Mouse (Mus musculus) stomach, postnatal 0 days (tissue): ENCODE data around the gene Mau2. TPM values are rescaled to one million over a fixed set of nuclear protein-coding genes. Genes with fewer than 3 reads are reported as not detected.
"Not testable (repeated sequence)": the region's sequence is repeated elsewhere in the genome, so short reads cannot be mapped to it uniquely, and the experiment has no call there.

ENCODE experiments used
- ATAC-seq: fragments of 200-750 bp; cut with Nextera tagmentation; 2 replicates; pipeline ENCODE4 v1.8.0; 2017; ENCODE audit not compliant: low FRiP score, low TSS enrichment
- DNase-seq: peaks from one replicate; pipeline ENCODE4 v3.0.0-alpha.2; 2016; ENCODE audit warnings: low spot score
- H3K27ac ChIP-seq: fragments of 300-500 bp; sonication (generic); replicated peaks from 2 replicates; pipeline ENCODE4 v1.5.1; 2014; ENCODE audit warnings: mild to moderate bottlenecking, control low read depth
- H3K27me3 ChIP-seq: fragments of 300-500 bp; sonication (generic); 2 replicates; pipeline ENCODE4 v1.6.1; 2014; ENCODE audit warnings: low read length; ENCODE audit not compliant: control insufficient read depth, insufficient read depth
- H3K36me3 ChIP-seq: fragments of 300-500 bp; sonication (generic); 2 replicates; pipeline ENCODE4 v1.6.1; 2014; ENCODE audit warnings: low read length, mixed read lengths; ENCODE audit not compliant: control insufficient read depth, insufficient read depth
- H3K4me1 ChIP-seq: fragments of 300-500 bp; sonication (generic); replicated peaks from 2 replicates; pipeline ENCODE4 v1.6.1; 2014; ENCODE audit warnings: antibody characterized with exemption; ENCODE audit not compliant: control insufficient read depth, insufficient read depth
- H3K4me2 ChIP-seq: fragments of 300-500 bp; sonication (generic); replicated peaks from 2 replicates; pipeline ENCODE4 v1.6.1; 2014; ENCODE audit warnings: low read depth, mild to moderate bottlenecking, control low read depth, moderate library complexity
- H3K4me3 ChIP-seq: fragments of 300-500 bp; sonication (generic); 2 replicates; pipeline ENCODE4 v1.5.1; 2014; ENCODE audit warnings: low read depth, low read length, control low read depth
- H3K9ac ChIP-seq: fragments of 300-500 bp; sonication (generic); 2 replicates; pipeline ENCODE4 v1.6.1; 2014; ENCODE audit warnings: mild to moderate bottlenecking, low read length, control low read depth, mixed read lengths
- H3K9me3 ChIP-seq: fragments of 300-500 bp; sonication (generic); 2 replicates; pipeline ENCODE4 v1.6.1; 2016; ENCODE audit warnings: low read length; ENCODE audit not compliant: control insufficient read depth
- CTCF ChIP-seq: IDR thresholded peaks from 2 replicates; pipeline ENCODE4 v1.5.1; 2016; ENCODE audit warnings: antibody characterized with exemption, low read depth, mild to moderate bottlenecking, moderate library complexity
- EP300 ChIP-seq: optimal IDR thresholded peaks from 2 replicates; pipeline ENCODE3; 2016; ENCODE audit warnings: antibody characterized with exemption
- WGBS: fragments of 180-500 bp; shearing (Covaris S2); extraction: QIAGEN DNeasy Blood & Tissue Kit; methylation state at CpG from one replicate; pipeline ENCODE4 v1.1.7; 2014; 5-methylcytosine and 5-hydroxymethylcytosine counted together
- polyA plus RNA-seq: library from polyadenylated mRNA; unstranded; fragments of >200 nt; fragmentation: Nextera tagmentation; extraction: Ambion mirVana; gene quantifications from 2 replicates; pipeline ENCODE4 v1.2.1, GENCODE M21; 2015

Gene Mau2
- polyA plus RNA-seq, 1 experiment from 2014 or later, result 22.4 TPM

DNA sequence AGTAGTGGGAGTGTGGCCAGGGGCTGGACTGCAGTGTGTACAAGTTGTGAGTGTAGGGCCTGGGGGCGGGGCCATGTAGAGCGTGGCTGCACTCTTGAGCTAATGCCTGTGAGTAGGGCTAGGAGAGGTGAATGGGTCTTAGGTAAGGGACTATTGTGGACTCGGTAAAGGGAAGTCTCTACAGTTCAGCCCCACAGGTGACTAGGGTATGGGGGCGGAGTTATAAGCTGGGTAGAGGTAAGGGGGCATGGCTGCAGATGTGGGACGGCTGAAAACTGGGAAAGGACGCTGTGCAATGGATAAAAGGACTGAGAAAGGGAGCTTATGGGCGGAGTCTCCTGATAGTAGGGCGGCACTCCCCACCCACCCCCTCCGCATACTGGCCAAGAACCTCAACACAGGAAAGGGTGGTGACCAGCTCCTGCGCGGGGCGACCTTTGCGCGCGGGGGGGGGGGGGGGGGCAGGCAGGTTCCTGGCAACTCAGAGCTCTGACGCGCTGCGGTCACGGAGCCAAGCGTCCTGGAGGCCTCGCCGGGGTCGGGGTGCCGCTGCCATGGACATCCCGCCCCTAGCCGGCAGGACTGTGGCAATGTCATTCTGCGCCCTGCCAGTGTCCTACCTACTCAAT is 30.0 kb upstream of the Mau2 start, which contains the start of gene Tm6sf2:
Gene Tm6sf2, plus strand, starts transcription at position 484 of the 629 bp plus-strand sequence.
- Histone ChIP-seq H3K27me3 (no peaks in the 10 kb centered on the region), H3K4me1 (peaks cover 7% of the 10 kb centered on the region), H3K36me3 (0 out of 2 replicates have a peak, but pooled peaks cover 4% of the 10 kb centered on the region), H3K4me3 (peak within 1 kb of the TSS; percentile 17; the same call in 1 of the 2 replicates), H3K4me2 (peak within 1 kb of the TSS; percentile 54), H3K9ac (0 out of 2 replicates have a peak within 1 kb of the TSS, but pooled peaks have one; percentile 31), H3K9me3 (no peaks in the 10 kb centered on the region), H3K27ac (no peak within 1 kb of the TSS)
- TF ChIP-seq EP300, result no peak
- no peak for TF ChIP-seq CTCF
- DNase-seq, result peak; percentile 82
- ATAC-seq, result peak; percentile 86
- WGBS, result 11% methylated on average over 21 of the region's 27 CpGs

DNA sequence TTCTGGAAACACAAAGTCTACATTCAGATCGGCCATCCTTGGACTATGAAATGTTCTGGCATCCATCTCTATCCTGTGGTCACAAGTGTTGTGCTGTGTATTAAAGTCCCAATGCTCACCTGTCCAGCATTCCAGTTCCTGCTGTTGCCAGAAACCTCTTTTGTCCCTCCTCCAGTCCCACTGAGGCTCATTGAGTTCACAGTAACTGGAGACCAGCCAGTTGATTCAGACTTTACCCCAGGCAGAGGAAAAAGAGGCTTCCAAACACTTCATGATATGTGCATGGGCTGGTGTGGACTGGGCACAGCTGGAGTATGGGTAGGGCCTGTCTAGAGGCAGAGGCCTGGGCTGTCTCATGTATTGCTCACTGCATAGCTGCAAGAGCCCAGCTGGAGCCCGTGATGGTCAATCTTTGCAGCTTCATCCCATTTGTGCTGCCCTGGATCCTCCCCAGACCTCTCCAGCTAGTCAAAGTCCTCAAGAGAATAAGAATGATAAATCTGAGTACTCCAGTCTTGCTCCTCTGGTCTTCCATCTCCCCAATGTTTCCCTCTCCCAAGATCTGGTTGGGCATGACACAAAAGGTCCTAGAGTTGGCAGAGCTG is 29.4 kb upstream of the Mau2 start:
- 67% methylated on average over 2 of the region's 2 CpGs for WGBS
- DNase-seq (no peak), ATAC-seq (peak; percentile 21; the same call in 1 of the 2 replicates)
- no peak overlapping the region for H3K9ac ChIP-seq
- H3K36me3 ChIP-seq, result peaks cover 6% of the 10 kb centered on the region; the same call in 1 of the 2 replicates
- H3K4me3 ChIP-seq, result no peak overlapping the region
- H3K27me3 ChIP-seq, result no peaks in the 10 kb centered on the region
- no peak for TF ChIP-seq CTCF
- TF ChIP-seq EP300, result no peak
- peak overlapping the region; percentile 54; the same call in 1 of the 2 replicates for H3K4me2 ChIP-seq
- H3K4me1 ChIP-seq, result peaks cover 7% of the 10 kb centered on the region
- no peak overlapping the region for H3K27ac ChIP-seq
- H3K9me3 ChIP-seq, result no peaks in the 10 kb centered on the region

DNA sequence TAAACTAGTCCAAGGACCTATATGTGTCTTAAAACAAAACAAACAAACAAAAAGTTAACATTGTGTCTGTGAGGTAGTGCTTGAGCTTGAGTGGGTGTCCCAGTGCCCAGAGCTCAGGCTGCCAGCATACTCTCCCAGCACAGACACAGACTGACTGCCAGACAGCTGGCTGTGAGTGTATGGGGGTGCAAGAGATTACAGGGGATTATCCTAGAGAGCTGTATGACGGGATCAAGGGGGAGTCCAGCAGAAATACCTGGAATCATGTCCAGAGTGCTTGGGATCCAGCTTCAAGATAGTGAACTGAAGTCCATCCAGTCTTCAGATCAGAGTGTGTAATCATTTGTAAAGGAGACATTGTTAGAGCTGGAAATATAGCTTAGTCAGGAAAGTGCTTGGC is 15.2 kb upstream of the Mau2 start:
- Histone ChIP-seq H3K4me1 (no peaks in the 10 kb centered on the region), H3K27ac (no peak overlapping the region), H3K9ac (no peak overlapping the region), H3K27me3 (no peaks in the 10 kb centered on the region), H3K4me3 (no peak overlapping the region), H3K4me2 (no peak overlapping the region), H3K9me3 (no peaks in the 10 kb centered on the region), H3K36me3 (peaks cover 35% of the 10 kb centered on the region)
- 63% methylated on average over 1 of the region's 1 CpGs for WGBS
- TF ChIP-seq EP300 (no peak), CTCF (no peak)
- no peak for DNase-seq
- ATAC-seq, result no peak

DNA sequence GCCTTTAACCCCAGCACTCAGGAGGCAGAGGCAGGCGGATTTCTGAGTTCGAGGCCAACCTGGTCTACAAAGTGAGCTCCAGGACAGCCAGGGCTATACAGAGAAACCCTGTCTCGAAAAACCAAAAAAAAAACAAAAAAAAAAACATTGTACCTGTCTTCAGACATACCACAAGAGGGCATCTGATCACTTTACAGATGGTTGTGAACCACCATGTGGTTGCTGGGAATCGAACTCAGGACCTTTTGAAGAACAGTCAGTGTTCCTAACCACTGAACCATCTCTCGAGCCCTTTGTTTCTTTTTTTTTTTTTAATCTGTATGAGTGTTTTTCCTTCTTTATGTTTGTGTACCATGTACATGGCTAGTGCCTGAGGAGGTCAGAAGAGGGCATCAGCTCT is 7.9 kb upstream of the Mau2 start:
- H3K27me3 ChIP-seq, H3K4me1 ChIP-seq, H3K4me2 ChIP-seq, H3K4me3 ChIP-seq, H3K9ac ChIP-seq, H3K27ac ChIP-seq, H3K9me3 ChIP-seq, DNase-seq, ATAC-seq: not testable (repeated sequence)
- peaks cover 12% of the 10 kb centered on the region for H3K36me3 ChIP-seq
- WGBS, result 96% methylated on average over 5 of the region's 5 CpGs

DNA sequence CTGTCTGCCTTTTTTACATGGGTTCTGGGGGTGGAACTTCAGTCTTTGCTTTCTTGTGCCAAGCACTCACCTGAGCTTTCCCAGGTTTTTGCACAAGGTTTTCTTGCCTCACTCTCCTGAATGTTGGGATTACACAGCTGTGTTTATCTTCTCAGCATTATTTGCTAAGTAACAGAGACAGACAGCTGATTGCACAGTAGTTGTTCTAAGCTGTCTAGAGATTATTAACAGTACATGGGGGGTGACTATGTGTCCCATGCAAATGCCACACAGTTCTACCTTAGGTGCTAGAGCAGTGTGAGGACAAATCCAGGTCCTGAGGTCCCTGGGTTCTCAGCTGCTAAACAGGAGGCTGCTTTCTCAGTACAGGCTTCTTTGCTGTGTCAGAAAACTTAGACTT is 7.1 kb upstream of the Mau2 start:
- H3K36me3 ChIP-seq, result peaks cover 9% of the 10 kb centered on the region
- DNase-seq (no peak), ATAC-seq (no peak)
- no peak for TF ChIP-seq EP300
- TF ChIP-seq CTCF, result no peak
- no peaks in the 10 kb centered on the region for H3K4me1 ChIP-seq
- H3K4me3 ChIP-seq, result no peak overlapping the region
- H3K9ac ChIP-seq, result no peak overlapping the region
- no peak overlapping the region for H3K4me2 ChIP-seq
- no peak overlapping the region for H3K27ac ChIP-seq
- H3K27me3 ChIP-seq, result no peaks in the 10 kb centered on the region
- H3K9me3 ChIP-seq, result no peaks in the 10 kb centered on the region

DNA sequence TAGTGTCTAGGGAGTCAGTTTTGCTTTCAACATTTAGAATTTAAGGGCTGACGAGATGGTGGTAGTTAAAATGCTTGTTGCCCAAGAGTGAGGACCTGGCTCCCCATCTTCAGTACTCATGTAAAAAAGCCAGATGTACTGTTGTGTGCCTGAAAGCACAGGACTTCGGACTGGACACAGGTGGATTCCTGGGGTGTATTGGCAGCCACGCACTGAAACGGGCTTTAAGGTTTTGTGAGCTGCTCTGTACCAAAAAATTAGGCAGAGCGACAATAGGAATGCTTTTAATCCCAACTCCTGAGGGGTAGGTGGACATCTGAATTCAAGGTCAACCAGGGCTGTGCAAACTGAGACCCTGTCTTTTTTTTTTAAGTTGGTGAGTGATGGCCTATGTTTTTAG is 1.5 kb upstream of the Mau2 start:
- Histone ChIP-seq H3K4me2 (peak overlapping the region; percentile 99), H3K27ac (no peak overlapping the region), H3K9me3 (no peaks in the 10 kb centered on the region), H3K9ac (peak overlapping the region; percentile 99), H3K36me3 (no peaks in the 10 kb centered on the region), H3K4me3 (0 out of 2 replicates have a peak overlapping the region, but pooled peaks have one; percentile 100), H3K4me1 (peaks cover 5% of the 10 kb centered on the region; the same call in 1 of the 2 replicates), H3K27me3 (no peaks in the 10 kb centered on the region)
- 90% methylated on average over 5 of the region's 5 CpGs for WGBS
- no peak for TF ChIP-seq EP300
- TF ChIP-seq CTCF, result no peak
- no peak for DNase-seq
- no peak for ATAC-seq
